Mouse (Mus musculus) kidney, adult 2 months (tissue): ENCODE measurements around the gene Sh2d7. TPM values are rescaled to one million over a fixed set of nuclear protein-coding genes. Genes with fewer than 3 reads are reported as not detected.

ENCODE experiments used
- DNase-seq: peaks from one replicate; pipeline ENCODE4 v3.0.0; 2021
- H3K27ac ChIP-seq: fragments of 200-500 bp; 2 replicates; pipeline ENCODE4 v1.5.1; 2012; ENCODE audit warnings: low read depth, low read length, control low read depth, inconsistent platforms; ENCODE audit not compliant: insufficient read depth
- H3K27me3 ChIP-seq: fragments of 200-500 bp; replicated peaks from 2 replicates; pipeline ENCODE4 v1.6.1; 2012; ENCODE audit warnings: mild to moderate bottlenecking, moderate library complexity, low read length, inconsistent platforms; ENCODE audit not compliant: control insufficient read depth, insufficient read depth
- H3K36me3 ChIP-seq: fragments of 200-500 bp; 2 replicates; pipeline ENCODE4 v1.6.1; 2012; ENCODE audit warnings: mild to moderate bottlenecking, moderate library complexity, low read length, inconsistent platforms; ENCODE audit not compliant: control insufficient read depth, insufficient read depth
- H3K4me1 ChIP-seq: fragments of 200-500 bp; 2 replicates; pipeline ENCODE4 v1.6.1; 2011; ENCODE audit warnings: low read length; ENCODE audit not compliant: control insufficient read depth, insufficient read depth
- H3K4me3 ChIP-seq: fragments of 200-500 bp; 2 replicates; pipeline ENCODE4 v1.5.1; 2011; ENCODE audit warnings: mild to moderate bottlenecking, low read depth, low read length, control low read depth; ENCODE audit not compliant: insufficient read depth
- CTCF ChIP-seq: fragments of 200-500 bp; conservative IDR thresholded peaks from 2 replicates; pipeline ENCODE4 v1.5.1; 2011; ENCODE audit warnings: low read depth, mild to moderate bottlenecking, control low read depth, low read length, moderate library complexity, mixed read lengths; ENCODE audit not compliant: insufficient read depth, insufficient read length
- POLR2A ChIP-seq: fragments of 200-500 bp; IDR thresholded peaks from one replicate; pipeline ENCODE4 v1.6.1; 2011; ENCODE audit warnings: low read depth, low read length, control low read depth
- WGBS: fragments of 180-500 bp; shearing (Covaris S2); methylation state at CpG from one replicate; pipeline ENCODE4 v1.1.7; 2018; 5-methylcytosine and 5-hydroxymethylcytosine counted together
- polyA plus RNA-seq: library from polyadenylated mRNA; depleted of rRNA; stranded (reverse); fragments of >200 nt; gene quantifications from 2 replicates; pipeline ENCODE4 v1.2.3, GENCODE M21; 2012

The Sh2d7 gene
- polyA plus RNA-seq, 1 experiment: not detected

- no peak overlapping the region for H3K4me3 ChIP-seq
- no peak overlapping the region for H3K27ac ChIP-seq
- no peak for DNase-seq
- no peaks in the 10 kb centered on the region for H3K4me1 ChIP-seq
- WGBS: 87% methylated on average over 6 of the region's 6 CpGs
- no peak for TF ChIP-seq CTCF
- no peak for TF ChIP-seq POLR2A
- H3K36me3 ChIP-seq: no peaks in the 10 kb centered on the region
- no peaks in the 10 kb centered on the region for H3K27me3 ChIP-seq
Measured at GRCm38 (mm10) chr9:54530836-54531235, 7.9 kb upstream of the Sh2d7 start.

GRCm38 (mm10) chr9:54531421-54531820, 7.4 kb upstream of the Sh2d7 start:
- DNase-seq: no peak
- H3K4me1 ChIP-seq: peaks cover 3% of the 10 kb centered on the region; the same call in 1 of the 2 replicates
- H3K36me3 ChIP-seq: no peaks in the 10 kb centered on the region
- H3K27me3 ChIP-seq: no peaks in the 10 kb centered on the region
- H3K4me3 ChIP-seq: no peak overlapping the region
- no peak for TF ChIP-seq CTCF
- H3K27ac ChIP-seq: no peak overlapping the region

GRCm38 (mm10) chr9:54532926-54533325, 5.9 kb upstream of the Sh2d7 start:
- peak; percentile 36 for DNase-seq
- Histone ChIP-seq H3K27me3 (no peaks in the 10 kb centered on the region), H3K4me1 (peaks cover 3% of the 10 kb centered on the region; the same call in 1 of the 2 replicates), H3K36me3 (no peaks in the 10 kb centered on the region), H3K4me3 (no peak overlapping the region), H3K27ac (no peak overlapping the region)
- 79% methylated on average over 2 of the region's 2 CpGs for WGBS
- no peak for TF ChIP-seq POLR2A
- no peak for TF ChIP-seq CTCF

GRCm38 (mm10) chr9:54533975-54534374, 4.8 kb upstream of the Sh2d7 start:
- DNase-seq: no peak
- H3K27ac ChIP-seq: no peak overlapping the region
- peaks cover 3% of the 10 kb centered on the region; the same call in 1 of the 2 replicates for H3K4me1 ChIP-seq
- TF ChIP-seq POLR2A (no peak), CTCF (no peak)
- 75% methylated on average over 5 of the region's 5 CpGs for WGBS
- no peaks in the 10 kb centered on the region for H3K27me3 ChIP-seq
- no peaks in the 10 kb centered on the region for H3K36me3 ChIP-seq
- H3K4me3 ChIP-seq: no peak overlapping the region

- 46% methylated on average over 7 of the region's 7 CpGs for WGBS
Measured at GRCm38 (mm10) chr9:54536236-54536635, 2.5 kb upstream of the Sh2d7 start.

GRCm38 (mm10) chr9:54537030-54537429, 1.8 kb upstream of the Sh2d7 start:
- H3K27ac ChIP-seq: no peak overlapping the region
- no peaks in the 10 kb centered on the region for H3K36me3 ChIP-seq
- no peak for DNase-seq
- no peak for TF ChIP-seq POLR2A
- no peak for TF ChIP-seq CTCF
- H3K27me3 ChIP-seq: no peaks in the 10 kb centered on the region
- peaks cover 3% of the 10 kb centered on the region; the same call in 1 of the 2 replicates for H3K4me1 ChIP-seq
- 48% methylated on average over 4 of the region's 4 CpGs for WGBS
- no peak overlapping the region for H3K4me3 ChIP-seq

More at GRCm38 (mm10) chr9:54536236-54536635, 2.5 kb upstream of the Sh2d7 start:
- peak; percentile 25; the same call in 1 of the 2 replicates for TF ChIP-seq CTCF
- TF ChIP-seq POLR2A: no peak
- peak; percentile 57 for DNase-seq
- Histone ChIP-seq H3K4me1 (peaks cover 3% of the 10 kb centered on the region; the same call in 1 of the 2 replicates), H3K36me3 (no peaks in the 10 kb centered on the region), H3K4me3 (no peak overlapping the region), H3K27ac (no peak overlapping the region), H3K27me3 (no peaks in the 10 kb centered on the region)

GRCm38 (mm10) chr9:54537480-54537879, 1.3 kb upstream of the Sh2d7 start:
- Histone ChIP-seq H3K4me3 (no peak overlapping the region), H3K27me3 (no peaks in the 10 kb centered on the region), H3K4me1 (peaks cover 3% of the 10 kb centered on the region; the same call in 1 of the 2 replicates), H3K27ac (no peak overlapping the region), H3K36me3 (no peaks in the 10 kb centered on the region)
- WGBS: 81% methylated on average over 3 of the region's 3 CpGs
- TF ChIP-seq CTCF (no peak), POLR2A (no peak)
- no peak for DNase-seq

- H3K4me3 ChIP-seq: no peak overlapping the region
- H3K27me3 ChIP-seq: no peaks in the 10 kb centered on the region
- TF ChIP-seq POLR2A (no peak), CTCF (no peak)
- peaks cover 3% of the 10 kb centered on the region; the same call in 1 of the 2 replicates for H3K4me1 ChIP-seq
- DNase-seq: no peak
- no peak overlapping the region for H3K27ac ChIP-seq
- no peaks in the 10 kb centered on the region for H3K36me3 ChIP-seq
- 90% methylated on average over 3 of the region's 3 CpGs for WGBS
Measured at GRCm38 (mm10) chr9:54538244-54538643, 540 bp upstream of the Sh2d7 start.
